Mouse (Mus musculus): ENCODE data around the gene Ranbp1. TPM values are rescaled to one million over a fixed set of nuclear protein-coding genes. Genes with fewer than 3 reads are reported as not detected.
A peak's percentile ranks its signal among the peaks of the same experiment; 100 is the strongest.

The Ranbp1 gene
- total and polyA plus RNA-seq, 2 experiments, result 37.0 to 39.5 TPM

DNA sequence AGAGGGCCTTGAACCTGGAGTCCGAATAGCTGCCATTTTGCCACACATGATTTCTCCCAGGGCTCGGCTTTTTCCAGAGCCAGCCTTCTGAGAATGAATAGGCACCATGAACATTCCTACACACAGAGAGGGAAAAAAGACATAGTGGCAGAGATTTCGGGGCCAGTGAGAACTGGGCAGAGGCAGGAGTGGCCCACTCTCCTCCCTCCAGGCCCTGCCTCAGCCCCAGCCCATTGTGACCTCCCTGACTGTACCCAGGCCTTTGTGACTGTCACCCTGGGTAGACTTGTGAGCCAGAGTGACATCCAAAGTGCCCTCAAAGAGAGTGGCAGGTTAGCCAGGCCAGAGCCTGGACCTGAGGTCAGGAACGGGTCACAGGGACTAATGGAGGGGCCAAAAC is 31.0 kb downstream of the Ranbp1 start, which contains the start of gene Ccdc188:
TSS of gene Ccdc188 (plus strand) at position 301 of the 400 bp plus-strand sequence.
- WGBS, result 93% methylated on average over 4 of the region's 4 CpGs
- H3K4me1 ChIP-seq (ENCODE audit: control insufficient read depth, insufficient read depth, low read length), result no peaks in the 10 kb centered on the region
- H3K36me3 ChIP-seq (ENCODE audit: control insufficient read depth, insufficient read depth, low read length), result no peaks in the 10 kb centered on the region
- no peaks in the 10 kb centered on the region for H3K79me2 ChIP-seq (ENCODE audit: control insufficient read depth, insufficient read depth, low read length)
- no peak within 1 kb of the TSS for H3K27ac ChIP-seq (replicated peaks; ENCODE audit: insufficient read depth, low read depth, low read length)
- no peak for DNase-seq (ENCODE audit: extremely low read depth, low read depth, low spot score)
- TF ChIP-seq CTCF (IDR thresholded peaks at IDR 0.05; ENCODE audit: low read depth, low read length), result no peak
- no peak for TF ChIP-seq POLR2A (IDR thresholded peaks at IDR 0.05; ENCODE audit: extremely low read depth, insufficient read depth, low read length)
- no peak within 1 kb of the TSS for H3K9ac ChIP-seq (ENCODE audit: low read depth, low read length)
- H3K27me3 ChIP-seq (ENCODE audit: control insufficient read depth, insufficient read depth, low read length), result no peaks in the 10 kb centered on the region
- H3K4me3 ChIP-seq (ENCODE audit: insufficient read depth, low read depth, low read length), result no peak within 1 kb of the TSS

DNA sequence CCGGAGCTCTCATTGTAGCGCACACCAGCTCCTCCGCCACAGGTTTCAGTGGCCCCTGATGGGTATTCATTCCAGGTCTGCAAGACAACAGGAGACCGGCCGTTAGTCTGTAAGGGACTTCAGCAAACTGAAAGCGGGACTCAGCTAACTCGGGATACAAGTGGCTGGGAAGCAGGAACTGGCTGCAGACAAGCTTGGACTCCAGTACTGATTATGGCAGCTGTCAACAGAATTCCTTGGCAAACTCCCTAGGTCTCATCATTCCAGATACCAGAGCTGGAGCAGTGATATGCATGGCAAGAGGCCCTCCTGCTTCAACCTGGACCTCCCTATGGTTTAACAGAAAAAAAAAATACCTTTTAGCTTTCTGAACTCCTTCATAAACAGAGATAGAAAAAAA is 33.7 kb downstream of the Ranbp1 start:
- Histone ChIP-seq H3K27me3 (ENCODE audit: control insufficient read depth, insufficient read depth, low read length) (no peaks in the 10 kb centered on the region), H3K36me3 (ENCODE audit: control insufficient read depth, insufficient read depth, low read length) (no peaks in the 10 kb centered on the region), H3K27ac (replicated peaks; ENCODE audit: insufficient read depth, low read depth, low read length) (no peak overlapping the region), H3K79me2 (ENCODE audit: control insufficient read depth, insufficient read depth, low read length) (no peaks in the 10 kb centered on the region), H3K4me1 (ENCODE audit: control insufficient read depth, insufficient read depth, low read length) (no peaks in the 10 kb centered on the region), H3K9ac (ENCODE audit: low read depth, low read length) (no peak overlapping the region), H3K4me3 (ENCODE audit: insufficient read depth, low read depth, low read length) (no peak overlapping the region)
- 87% methylated on average over 7 of the region's 7 CpGs for WGBS
- TF ChIP-seq CTCF (IDR thresholded peaks at IDR 0.05; ENCODE audit: low read depth, low read length), result no peak
- TF ChIP-seq POLR2A (IDR thresholded peaks at IDR 0.05; ENCODE audit: extremely low read depth, insufficient read depth, low read length), result no peak
- no peak for DNase-seq (ENCODE audit: extremely low read depth, low read depth, low spot score)

DNA sequence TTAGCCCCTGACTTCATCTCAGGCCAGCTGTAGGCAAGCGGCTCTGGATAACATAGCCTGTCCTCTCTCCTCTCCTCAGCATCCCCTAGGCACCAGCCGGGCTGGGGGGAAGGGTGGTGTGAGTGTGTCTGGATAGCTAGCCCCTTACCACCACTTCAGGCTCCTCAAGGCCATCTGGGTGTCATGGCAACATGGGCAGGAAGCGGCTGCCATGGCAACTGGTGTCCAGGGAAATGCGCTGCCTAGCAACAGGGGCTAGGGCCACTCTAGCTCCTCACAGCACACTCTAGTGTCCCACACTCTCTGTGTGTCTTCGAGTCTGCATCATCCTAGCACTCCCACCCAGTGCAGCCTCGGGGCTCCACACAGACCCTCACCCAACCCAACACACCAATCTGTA is 34.8 kb downstream of the Ranbp1 start:
- TF ChIP-seq CTCF (IDR thresholded peaks at IDR 0.05; ENCODE audit: low read depth, low read length) (no peak), POLR2A (IDR thresholded peaks at IDR 0.05; ENCODE audit: extremely low read depth, insufficient read depth, low read length) (no peak)
- Histone ChIP-seq H3K36me3 (ENCODE audit: control insufficient read depth, insufficient read depth, low read length) (no peaks in the 10 kb centered on the region), H3K27me3 (ENCODE audit: control insufficient read depth, insufficient read depth, low read length) (no peaks in the 10 kb centered on the region), H3K79me2 (ENCODE audit: control insufficient read depth, insufficient read depth, low read length) (no peaks in the 10 kb centered on the region), H3K27ac (replicated peaks; ENCODE audit: insufficient read depth, low read depth, low read length) (no peak overlapping the region), H3K4me1 (ENCODE audit: control insufficient read depth, insufficient read depth, low read length) (no peaks in the 10 kb centered on the region), H3K9ac (ENCODE audit: low read depth, low read length) (no peak overlapping the region), H3K4me3 (ENCODE audit: insufficient read depth, low read depth, low read length) (no peak overlapping the region)
- WGBS, result 72% methylated on average over 6 of the region's 6 CpGs
- no peak for DNase-seq (ENCODE audit: extremely low read depth, low read depth, low spot score)

DNA sequence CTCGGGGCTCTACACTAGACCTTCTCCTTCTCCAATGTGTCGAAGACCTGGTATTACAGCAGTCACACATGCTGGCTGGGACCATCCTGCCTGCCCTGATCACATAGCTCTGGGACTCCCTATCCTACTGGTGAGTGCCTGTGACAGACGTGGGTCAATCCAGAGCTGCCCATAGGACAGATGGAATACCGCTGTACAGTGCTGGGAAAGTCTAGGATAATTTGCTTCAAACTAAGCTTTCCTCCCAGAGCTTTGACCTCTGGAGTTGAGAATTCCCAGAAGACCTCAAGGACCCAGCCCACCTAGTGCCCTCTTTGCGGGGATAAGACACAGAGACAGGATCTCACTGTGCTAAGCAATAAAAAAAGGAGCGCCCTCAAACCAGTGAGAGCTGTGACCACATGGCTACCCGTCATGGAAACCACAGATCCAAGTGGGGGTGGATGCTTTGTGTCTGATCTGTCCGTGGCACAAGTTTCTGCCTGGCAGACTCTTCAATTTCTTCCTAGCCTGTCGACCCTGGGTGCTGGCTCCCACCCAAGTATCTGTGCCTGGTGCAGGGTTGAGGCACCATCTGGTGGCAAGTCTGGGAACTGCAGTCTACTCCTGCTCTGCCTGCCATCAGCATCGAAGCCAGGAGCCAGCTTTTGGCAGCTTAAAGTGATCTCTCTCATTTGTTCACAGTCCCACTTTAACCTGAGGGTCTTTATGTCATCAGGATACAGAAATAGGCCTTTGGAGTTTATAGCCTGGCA is 36.9 kb downstream of the Ranbp1 start:
- DNase-seq (ENCODE audit: extremely low read depth, low read depth, low spot score), result peak; percentile 34
- Histone ChIP-seq H3K4me1 (ENCODE audit: control insufficient read depth, insufficient read depth, low read length) (no peaks in the 10 kb centered on the region), H3K4me3 (ENCODE audit: insufficient read depth, low read depth, low read length) (no peak overlapping the region), H3K27ac (replicated peaks; ENCODE audit: insufficient read depth, low read depth, low read length) (no peak overlapping the region), H3K36me3 (ENCODE audit: control insufficient read depth, insufficient read depth, low read length) (no peaks in the 10 kb centered on the region), H3K79me2 (ENCODE audit: control insufficient read depth, insufficient read depth, low read length) (no peaks in the 10 kb centered on the region), H3K9ac (ENCODE audit: low read depth, low read length) (no peak overlapping the region), H3K27me3 (ENCODE audit: control insufficient read depth, insufficient read depth, low read length) (no peaks in the 10 kb centered on the region)
- TF ChIP-seq CTCF (IDR thresholded peaks at IDR 0.05; ENCODE audit: low read depth, low read length) (peak; percentile 98), POLR2A (IDR thresholded peaks at IDR 0.05; ENCODE audit: extremely low read depth, insufficient read depth, low read length) (no peak)
- WGBS, result 46% methylated on average over 10 of the region's 10 CpGs

DNA sequence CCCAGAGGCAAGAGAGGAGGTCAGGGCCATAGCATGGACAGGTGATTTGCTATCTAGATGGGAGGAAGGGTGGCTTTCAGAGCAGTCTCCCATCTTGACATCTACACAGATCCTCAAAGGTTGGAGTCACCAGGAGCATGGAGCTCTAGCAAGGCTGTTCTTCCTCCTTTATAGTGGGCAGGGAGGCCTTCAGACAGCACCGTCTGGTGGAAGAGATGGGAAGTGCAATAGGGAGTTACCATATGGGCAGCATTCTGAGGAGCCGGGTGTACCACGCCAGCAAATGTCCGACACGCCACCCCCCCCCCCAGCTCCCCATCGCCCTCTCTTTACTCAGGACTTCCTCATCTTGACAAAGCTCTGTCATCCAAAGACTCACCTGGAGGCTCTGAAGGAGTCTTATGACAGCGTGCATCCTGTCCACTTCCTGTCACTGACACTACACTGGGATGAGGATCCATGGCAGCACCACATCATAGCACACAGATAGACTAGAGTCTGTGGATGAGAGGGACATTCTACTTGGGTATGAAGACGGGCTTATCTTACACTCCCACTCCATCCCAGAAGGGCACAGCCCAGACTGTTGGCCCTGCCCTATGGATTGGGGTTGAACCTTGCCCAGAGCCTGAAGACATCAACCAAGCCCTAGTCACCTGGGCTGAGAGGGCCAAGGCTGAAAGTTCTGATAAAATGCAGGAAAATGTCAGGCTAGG is 37.7 kb downstream of the Ranbp1 start:
- H3K27me3 ChIP-seq (ENCODE audit: control insufficient read depth, insufficient read depth, low read length), result no peaks in the 10 kb centered on the region
- no peaks in the 10 kb centered on the region for H3K36me3 ChIP-seq (ENCODE audit: control insufficient read depth, insufficient read depth, low read length)
- no peak overlapping the region for H3K9ac ChIP-seq (ENCODE audit: low read depth, low read length)
- no peak for DNase-seq (ENCODE audit: extremely low read depth, low read depth, low spot score)
- TF ChIP-seq POLR2A (IDR thresholded peaks at IDR 0.05; ENCODE audit: extremely low read depth, insufficient read depth, low read length) (no peak), CTCF (IDR thresholded peaks at IDR 0.05; ENCODE audit: low read depth, low read length) (peak; percentile 77)
- no peaks in the 10 kb centered on the region for H3K79me2 ChIP-seq (ENCODE audit: control insufficient read depth, insufficient read depth, low read length)
- WGBS, result 15% methylated on average over 8 of the region's 8 CpGs
- H3K27ac ChIP-seq (replicated peaks; ENCODE audit: insufficient read depth, low read depth, low read length), result no peak overlapping the region
- no peaks in the 10 kb centered on the region for H3K4me1 ChIP-seq (ENCODE audit: control insufficient read depth, insufficient read depth, low read length)
- H3K4me3 ChIP-seq (ENCODE audit: insufficient read depth, low read depth, low read length), result no peak overlapping the region
